Mouse (Mus musculus) heart, adult 2 months (tissue): ENCODE data around the gene Raet1e.
"Not testable (repeated sequence)": the region's sequence is repeated elsewhere in the genome, so short reads cannot be mapped to it uniquely, and the experiment has no call there.

Source experiments
- CTCF ChIP-seq: fragments of 200-600 bp; IDR thresholded peaks from 2 replicates; pipeline ENCODE4 v1.8.1; 2022; ENCODE audit warnings: antibody characterized with exemption, mild to moderate bottlenecking, moderate library complexity
- EP300 ChIP-seq: fragments of 200-500 bp; IDR thresholded peaks from 2 replicates; pipeline ENCODE4 v1.6.1; 2011; ENCODE audit warnings: low read depth, low read length, control low read depth; ENCODE audit not compliant: insufficient read depth

- not testable (repeated sequence) for TF ChIP-seq CTCF, EP300
These were observed 195.8 kb downstream of the Raet1e start for GRCm38 (mm10) chr10:22354196-22354574.
